Mouse (Mus musculus): Measurements from ENCODE around the gene Hdac1. TPM values are rescaled to one million over a fixed set of nuclear protein-coding genes. Genes with fewer than 3 reads are reported as not detected.

Gene Hdac1
- polyA plus RNA-seq, 1 experiment, result 41.6 TPM

DNA sequence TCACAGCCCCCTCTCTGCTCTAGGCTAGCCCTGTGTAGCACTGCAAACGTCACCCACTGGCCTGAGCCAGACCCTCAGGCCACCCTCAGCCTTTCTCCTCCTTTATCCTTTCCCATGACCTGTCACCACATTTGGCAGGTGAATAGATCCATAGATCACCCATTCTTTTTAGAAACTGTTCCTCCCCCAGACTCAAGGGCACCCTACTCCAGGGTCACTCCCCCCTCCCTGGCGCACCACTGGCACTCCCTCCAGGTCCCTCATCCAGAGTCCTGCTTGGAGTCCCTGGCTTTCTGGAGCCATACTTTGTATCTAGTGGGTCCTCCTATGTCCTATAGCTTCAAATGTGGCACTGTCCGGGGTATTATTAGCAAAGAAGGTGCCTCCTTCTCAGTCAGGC is 37.0 kb downstream of the Hdac1 start:
- 91% methylated on average over 3 of the region's 3 CpGs for WGBS
- no peak for TF ChIP-seq POLR2A (IDR thresholded peaks at IDR 0.05; ENCODE audit: low read depth, low read length)
- no peak for TF ChIP-seq CTCF (conservative IDR thresholded peaks at IDR 0.05; ENCODE audit: insufficient read depth, insufficient read length, low read depth, low read length)
- no peak for DNase-seq

GRCm38 (mm10) chr4:129502901-129503444 is 39.5 kb downstream of the Hdac1 start:
- H3K36me3 ChIP-seq (ENCODE audit: control insufficient read depth, insufficient read depth, low read length), result no peaks in the 10 kb centered on the region
- no peak overlapping the region for H3K4me3 ChIP-seq (ENCODE audit: insufficient read depth, low read depth, low read length)
- peak; percentile 53 for DNase-seq
- no peaks in the 10 kb centered on the region; the same call in 1 of the 2 replicates for H3K4me1 ChIP-seq (ENCODE audit: control insufficient read depth, insufficient read depth, low read length)
- H3K27ac ChIP-seq (ENCODE audit: insufficient read depth, low read depth, low read length), result no peak overlapping the region
- H3K27me3 ChIP-seq (replicated peaks; ENCODE audit: control insufficient read depth, insufficient read depth, low read length), result no peaks in the 10 kb centered on the region
- 63% methylated on average over 11 of the region's 11 CpGs for WGBS
- TF ChIP-seq POLR2A (IDR thresholded peaks at IDR 0.05; ENCODE audit: low read depth, low read length) (no peak), CTCF (conservative IDR thresholded peaks at IDR 0.05; ENCODE audit: insufficient read depth, insufficient read length, low read depth, low read length) (no peak)

More for the DNA sequence above, 37.0 kb downstream of the Hdac1 start:
- Histone ChIP-seq H3K4me3 (ENCODE audit: insufficient read depth, low read depth, low read length) (no peak overlapping the region), H3K36me3 (ENCODE audit: control insufficient read depth, insufficient read depth, low read length) (no peaks in the 10 kb centered on the region), H3K4me1 (ENCODE audit: control insufficient read depth, insufficient read depth, low read length) (no peaks in the 10 kb centered on the region; the same call in 1 of the 2 replicates), H3K27ac (ENCODE audit: insufficient read depth, low read depth, low read length) (no peak overlapping the region), H3K27me3 (replicated peaks; ENCODE audit: control insufficient read depth, insufficient read depth, low read length) (no peaks in the 10 kb centered on the region)

DNA sequence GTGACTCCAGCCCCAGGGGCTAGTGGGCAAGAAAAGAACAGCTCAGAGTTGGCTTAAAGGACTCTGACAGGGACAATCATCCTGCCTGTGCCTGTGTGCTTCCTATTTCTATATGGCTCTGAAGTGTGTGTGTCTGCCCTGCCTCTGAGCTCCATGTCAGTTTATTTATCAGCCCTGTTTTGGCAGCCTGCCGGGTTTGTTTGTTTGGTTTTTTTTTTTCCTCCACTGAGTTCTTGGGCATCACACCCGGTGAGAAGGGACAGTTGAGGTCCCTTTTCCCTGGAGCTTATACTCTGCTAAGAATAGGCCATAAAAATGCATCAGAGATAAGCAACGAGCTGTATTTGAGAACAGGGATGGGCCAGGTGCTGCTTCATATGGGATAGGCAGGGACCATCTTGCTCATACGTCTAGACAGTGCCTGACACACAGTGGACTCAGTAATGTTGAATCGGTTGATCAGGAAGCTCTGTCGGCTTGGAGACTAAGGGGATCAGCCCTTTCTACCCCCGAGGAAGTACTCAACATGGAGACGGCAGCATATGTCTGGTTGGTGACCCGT is 40.1 kb downstream of the Hdac1 start:
- no peak overlapping the region for H3K27ac ChIP-seq (ENCODE audit: insufficient read depth, low read depth, low read length)
- no peak for TF ChIP-seq CTCF (conservative IDR thresholded peaks at IDR 0.05; ENCODE audit: insufficient read depth, insufficient read length, low read depth, low read length)

DNA sequence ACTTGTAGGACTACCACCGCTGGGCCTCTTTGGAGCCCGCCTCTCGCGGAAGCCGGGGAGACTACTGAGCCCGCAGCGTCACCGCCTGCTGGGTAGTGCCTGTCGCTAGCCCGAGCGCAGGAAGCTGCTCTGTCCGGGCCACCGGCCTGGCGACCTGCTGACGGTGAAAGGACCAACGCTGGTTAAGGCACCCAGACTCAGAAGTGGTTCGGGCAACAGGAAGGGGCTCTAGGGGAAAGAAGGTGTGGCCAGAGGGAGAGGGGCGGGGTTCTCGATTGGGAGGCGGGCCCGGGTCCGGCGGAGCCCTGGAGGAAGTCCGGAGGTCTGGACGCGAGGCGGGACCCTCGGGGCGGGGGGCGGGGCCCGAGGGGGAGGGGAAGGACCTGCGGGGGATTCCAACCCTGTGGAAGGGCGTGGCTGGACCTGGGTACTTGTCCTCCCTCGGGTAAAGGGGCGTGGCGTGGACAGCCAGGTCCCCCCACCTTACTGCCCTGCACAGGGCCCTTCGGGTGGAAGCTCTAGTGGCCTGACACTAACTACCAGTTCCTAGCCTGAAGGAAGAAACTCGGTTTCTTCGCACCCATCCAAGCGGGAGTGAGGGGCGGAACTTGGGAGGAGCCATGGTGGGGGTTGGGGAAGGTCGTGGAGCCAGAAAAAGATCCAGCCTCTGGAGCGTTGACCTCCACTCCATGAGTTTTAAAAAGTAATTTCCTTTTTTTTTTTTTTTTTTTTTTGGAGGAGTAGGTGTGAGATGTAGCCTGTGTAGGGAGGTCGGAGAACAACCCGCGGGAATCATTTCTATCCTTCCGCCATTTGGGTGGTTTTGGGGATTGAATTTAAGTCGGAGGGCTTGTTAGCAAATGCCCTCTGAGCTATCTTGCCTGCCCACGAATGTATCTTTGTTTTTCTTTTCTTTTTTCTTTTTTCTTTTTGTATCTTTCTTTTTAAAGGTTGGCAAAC is 41.6 kb downstream of the Hdac1 start:
- WGBS, result 2% methylated on average over 45 of the region's 49 CpGs
- no peak for TF ChIP-seq CTCF (conservative IDR thresholded peaks at IDR 0.05; ENCODE audit: insufficient read depth, insufficient read length, low read depth, low read length)
- peak; percentile 78 for TF ChIP-seq POLR2A (IDR thresholded peaks at IDR 0.05; ENCODE audit: low read depth, low read length)
- peak; percentile 93 for DNase-seq
- Histone ChIP-seq H3K4me3 (ENCODE audit: insufficient read depth, low read depth, low read length) (peak overlapping the region; percentile 86), H3K27me3 (replicated peaks; ENCODE audit: control insufficient read depth, insufficient read depth, low read length) (no peaks in the 10 kb centered on the region), H3K4me1 (ENCODE audit: control insufficient read depth, insufficient read depth, low read length) (no peaks in the 10 kb centered on the region; the same call in 1 of the 2 replicates), H3K36me3 (ENCODE audit: control insufficient read depth, insufficient read depth, low read length) (no peaks in the 10 kb centered on the region), H3K27ac (ENCODE audit: insufficient read depth, low read depth, low read length) (peak overlapping the region; percentile 99)

More for the DNA sequence above, 40.1 kb downstream of the Hdac1 start:
- no peaks in the 10 kb centered on the region for H3K27me3 ChIP-seq (replicated peaks; ENCODE audit: control insufficient read depth, insufficient read depth, low read length)
- no peak overlapping the region for H3K4me3 ChIP-seq (ENCODE audit: insufficient read depth, low read depth, low read length)
- DNase-seq, result no peak
- H3K36me3 ChIP-seq (ENCODE audit: control insufficient read depth, insufficient read depth, low read length), result no peaks in the 10 kb centered on the region
- H3K4me1 ChIP-seq (ENCODE audit: control insufficient read depth, insufficient read depth, low read length), result no peaks in the 10 kb centered on the region; the same call in 1 of the 2 replicates
- WGBS, result 63% methylated on average over 9 of the region's 9 CpGs

- Histone ChIP-seq H3K4me3 (ENCODE audit: insufficient read depth, low read depth, low read length) (peak overlapping the region; percentile 86; the same call in 1 of the 2 replicates), H3K4me1 (ENCODE audit: control insufficient read depth, insufficient read depth, low read length) (no peaks in the 10 kb centered on the region; the same call in 1 of the 2 replicates), H3K36me3 (ENCODE audit: control insufficient read depth, insufficient read depth, low read length) (no peaks in the 10 kb centered on the region), H3K27ac (ENCODE audit: insufficient read depth, low read depth, low read length) (peak overlapping the region; percentile 99; the same call in 1 of the 2 replicates), H3K27me3 (replicated peaks; ENCODE audit: control insufficient read depth, insufficient read depth, low read length) (no peaks in the 10 kb centered on the region)
- DNase-seq, result no peak
- TF ChIP-seq POLR2A (IDR thresholded peaks at IDR 0.05; ENCODE audit: low read depth, low read length) (no peak), CTCF (conservative IDR thresholded peaks at IDR 0.05; ENCODE audit: insufficient read depth, insufficient read length, low read depth, low read length) (no peak)
- 70% methylated on average over 8 of the region's 8 CpGs for WGBS
Measured at GRCm38 (mm10) chr4:129500017-129500416, 42.5 kb downstream of the Hdac1 start.

DNA sequence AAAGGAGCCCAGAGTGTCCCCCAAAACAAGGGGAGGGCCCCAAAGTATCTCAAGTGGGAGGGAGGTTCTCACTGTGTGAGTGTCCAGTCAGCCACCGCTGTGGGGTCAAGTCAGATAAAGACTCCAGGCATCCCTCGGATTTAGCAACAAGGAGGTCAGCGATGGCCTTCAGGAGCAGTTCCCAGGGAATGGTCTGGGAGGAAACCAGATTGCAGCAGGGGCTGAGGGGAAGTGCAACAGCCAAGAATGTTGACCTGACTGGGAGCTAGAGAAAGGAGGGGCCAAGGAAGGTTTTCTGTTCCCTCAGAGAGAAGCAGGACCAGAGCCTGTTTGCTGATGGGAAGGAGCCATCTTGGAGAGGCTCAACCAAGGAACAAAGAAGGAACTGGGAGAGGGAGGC is 43.6 kb downstream of the Hdac1 start:
- Histone ChIP-seq H3K36me3 (ENCODE audit: control insufficient read depth, insufficient read depth, low read length) (no peaks in the 10 kb centered on the region), H3K27ac (ENCODE audit: insufficient read depth, low read depth, low read length) (peak overlapping the region; percentile 46; the same call in 1 of the 2 replicates), H3K4me1 (ENCODE audit: control insufficient read depth, insufficient read depth, low read length) (no peaks in the 10 kb centered on the region; the same call in 1 of the 2 replicates), H3K4me3 (ENCODE audit: insufficient read depth, low read depth, low read length) (no peak overlapping the region), H3K27me3 (replicated peaks; ENCODE audit: control insufficient read depth, insufficient read depth, low read length) (no peaks in the 10 kb centered on the region)
- no peak for TF ChIP-seq POLR2A (IDR thresholded peaks at IDR 0.05; ENCODE audit: low read depth, low read length)
- TF ChIP-seq CTCF (conservative IDR thresholded peaks at IDR 0.05; ENCODE audit: insufficient read depth, insufficient read length, low read depth, low read length), result no peak
- WGBS, result 74% methylated on average over 3 of the region's 3 CpGs
- peak; percentile 49 for DNase-seq
